Mouse (Mus musculus) small intestine, adult 10 weeks (tissue): ENCODE results near the gene Dab2ip. TPM values are rescaled to one million over a fixed set of nuclear protein-coding genes. Genes with fewer than 3 reads are reported as not detected.

ENCODE experiments used
- polyA plus RNA-seq: library from polyadenylated mRNA; stranded (reverse); fragments of 350-450 nt; fragmentation: Illumina TruSeq; extraction: RNeasy Lipid Tissue Mini Kit (QIAGEN cat#74804); gene quantifications from one replicate; pipeline ENCODE4 v1.2.3, GENCODE M21; 2014; ENCODE audit warnings: low replicate concordance

The Dab2ip gene
- polyA plus RNA-seq: 2.4 TPM

DNA sequence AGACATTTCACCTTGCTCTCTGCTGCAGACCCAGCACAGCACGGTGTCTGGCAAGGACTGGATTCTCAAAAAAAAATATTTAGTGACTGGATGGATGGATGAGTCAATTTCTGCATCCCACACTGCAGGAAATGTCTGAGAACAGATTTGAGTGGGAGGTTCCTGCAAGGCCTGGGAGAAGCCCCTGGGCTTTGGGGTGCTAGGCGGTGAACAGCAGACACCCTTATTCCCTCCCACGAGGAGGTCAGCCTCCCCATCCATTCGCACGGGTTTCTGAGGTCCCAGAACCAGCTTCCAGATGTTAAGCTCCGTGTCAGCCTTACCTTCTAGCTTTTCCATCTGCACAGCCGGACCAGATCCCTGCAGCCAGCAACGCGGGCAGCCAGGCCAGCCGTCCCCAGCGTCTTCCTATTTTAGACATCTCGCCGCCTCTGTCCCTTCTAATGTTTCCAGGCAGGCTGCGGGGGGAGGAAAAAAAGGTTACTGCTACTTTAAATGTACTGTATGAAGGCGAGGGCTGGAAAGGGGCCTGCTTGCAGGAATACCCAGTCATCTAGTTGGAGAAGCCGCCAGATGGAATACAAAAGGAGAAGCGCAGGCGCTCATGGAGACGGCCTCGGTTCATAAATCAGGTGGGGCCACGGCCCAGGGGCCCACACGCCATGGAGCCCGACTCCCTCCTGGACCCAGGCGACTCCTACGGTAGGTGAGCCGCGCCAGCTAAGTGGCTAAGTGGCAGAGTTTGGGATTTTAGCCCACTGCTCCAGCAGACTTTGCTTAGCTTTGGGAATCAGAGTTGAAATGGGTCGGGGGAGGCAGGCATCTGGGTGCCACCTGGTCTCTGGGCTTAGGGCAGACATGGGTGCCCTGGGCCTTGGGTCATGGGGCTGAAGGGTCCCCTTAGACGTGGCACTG lies at the start of gene Dab2ip:
Dab2ip (plus strand) TSS at position 356 of the 915 bp plus-strand sequence.

Other genes starting within 250 kb of the Dab2ip start
- gene Stom, start 221.3 kb upstream of the Dab2ip start, polyA plus RNA-seq: 53.5 TPM
- not detected for gene 4930568D16Rik, start 190.5 kb upstream of the Dab2ip start, polyA plus RNA-seq
- gene 4930402F06Rik, start 161.1 kb upstream of the Dab2ip start, polyA plus RNA-seq: not detected
- 17.1 TPM for gene Ggta1, start 95.0 kb upstream of the Dab2ip start, polyA plus RNA-seq